Mouse (Mus musculus) kidney, embryonic 16.5 days (tissue): ENCODE measurements around the gene Map2k6. TPM values are rescaled to one million over a fixed set of nuclear protein-coding genes. Genes with fewer than 3 reads are reported as not detected.
A peak's percentile ranks its signal among the peaks of the same experiment; 100 is the strongest.

Source experiments
- ATAC-seq: fragments of 200-750 bp; cut with Nextera tagmentation; 2 replicates; pipeline ENCODE4 v1.8.0; 2017; ENCODE audit warnings: moderate TSS enrichment; ENCODE audit not compliant: low FRiP score, low TSS enrichment
- H3K27ac ChIP-seq: fragments of 300-500 bp; sonication (generic); 2 replicates; pipeline ENCODE4 v1.5.1; 2014; ENCODE audit warnings: low read length
- H3K27me3 ChIP-seq: fragments of 300-500 bp; sonication (generic); 2 replicates; pipeline ENCODE4 v1.6.1; 2014; ENCODE audit warnings: low read length, control low read depth, mixed read lengths; ENCODE audit not compliant: insufficient read depth
- H3K36me3 ChIP-seq: fragments of 300-500 bp; sonication (generic); 2 replicates; pipeline ENCODE4 v1.6.1; 2014; ENCODE audit warnings: low read length, control low read depth, mixed read lengths; ENCODE audit not compliant: insufficient read depth
- H3K4me1 ChIP-seq: fragments of 300-500 bp; sonication (generic); 2 replicates; pipeline ENCODE4 v1.6.1; 2014; ENCODE audit warnings: low read length, control low read depth, mixed read lengths; ENCODE audit not compliant: insufficient read depth
- H3K4me2 ChIP-seq: fragments of 300-500 bp; sonication (generic); replicated peaks from 2 replicates; pipeline ENCODE4 v1.6.1; 2014; ENCODE audit warnings: low read depth, low read length
- H3K4me3 ChIP-seq: fragments of 300-500 bp; sonication (generic); 2 replicates; pipeline ENCODE4 v1.5.1; 2014; ENCODE audit warnings: mild to moderate bottlenecking, low read length
- H3K9ac ChIP-seq: fragments of 300-500 bp; sonication (generic); replicated peaks from 2 replicates; pipeline ENCODE4 v1.6.1; 2014; ENCODE audit warnings: low read length
- H3K9me3 ChIP-seq: fragments of 300-500 bp; sonication (generic); 2 replicates; pipeline ENCODE4 v1.6.1; 2016; ENCODE audit warnings: low read length, control low read depth
- WGBS: fragments of 180-500 bp; shearing (Covaris S2); extraction: QIAGEN DNeasy Blood & Tissue Kit; methylation state at CpG from one replicate; pipeline ENCODE4 v1.1.7; 2014; 5-methylcytosine and 5-hydroxymethylcytosine counted together
- polyA plus RNA-seq: library from polyadenylated mRNA; unstranded; fragments of >200 nt; fragmentation: Nextera tagmentation; extraction: Ambion mirVana; gene quantifications from 2 replicates; pipeline ENCODE4 v1.2.1, GENCODE M21; 2015

The Map2k6 gene
- polyA plus RNA-seq, 1 experiment from 2014 or later, result 23.2 TPM

DNA sequence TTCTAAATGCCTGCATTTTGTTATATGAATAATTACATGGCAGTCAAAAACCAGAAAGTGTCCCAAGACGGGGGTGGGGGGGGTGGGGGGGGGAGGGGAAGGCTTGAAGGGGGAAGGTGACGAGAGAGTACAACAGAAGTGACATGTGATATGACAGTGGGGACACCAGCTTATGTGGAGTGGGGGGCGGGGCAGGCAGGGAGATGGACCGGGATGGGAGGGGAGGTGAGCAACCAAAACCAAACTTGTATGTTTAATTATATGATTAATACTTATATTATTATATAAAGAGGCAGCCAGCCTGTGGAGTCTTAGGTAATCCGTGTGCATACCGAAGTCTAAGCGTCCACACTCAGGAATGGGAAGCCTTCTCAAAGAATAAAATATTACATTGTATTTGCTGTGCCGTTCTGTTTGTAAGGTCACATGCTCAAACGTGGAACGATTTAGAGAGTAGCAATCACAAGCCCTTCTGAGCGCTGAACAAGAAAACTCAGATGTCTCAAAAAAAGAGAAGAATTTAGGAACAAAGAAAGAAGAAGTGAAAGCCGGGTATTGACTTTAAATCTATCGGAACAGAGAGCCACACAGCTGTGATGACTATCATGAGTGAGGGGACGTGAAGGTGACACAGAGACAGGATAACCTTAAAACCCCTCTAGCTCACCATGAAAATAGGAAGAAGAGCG, 26.5 kb upstream of the Map2k6 start:
- Histone ChIP-seq H3K27ac (no peak overlapping the region), H3K4me1 (0 out of 2 replicates have a peak, but pooled peaks cover 7% of the 10 kb centered on the region), H3K4me2 (no peak overlapping the region), H3K4me3 (no peak overlapping the region), H3K9me3 (no peaks in the 10 kb centered on the region), H3K36me3 (no peaks in the 10 kb centered on the region), H3K27me3 (no peaks in the 10 kb centered on the region), H3K9ac (no peak overlapping the region)
- ATAC-seq, result no peak
- WGBS, result 74% methylated on average over 15 of the region's 15 CpGs

DNA sequence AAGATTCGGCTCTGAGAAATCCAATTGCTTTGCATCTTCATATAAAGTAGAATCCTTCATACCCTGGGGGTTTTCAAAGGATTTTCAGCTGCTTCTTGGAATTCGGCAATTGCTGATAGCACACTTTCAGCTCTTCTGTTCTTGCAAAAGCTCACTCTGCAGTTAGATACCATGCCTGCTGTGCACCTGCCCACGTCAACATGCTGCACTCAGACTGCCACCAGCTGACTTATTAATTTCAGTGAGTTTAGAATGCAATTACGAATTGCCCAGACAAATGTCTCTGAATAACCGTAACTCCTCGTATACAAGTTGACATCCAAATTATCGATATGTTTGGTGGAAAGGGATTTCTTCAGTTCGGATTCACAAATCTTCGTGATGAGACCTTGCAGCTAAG, 24.9 kb upstream of the Map2k6 start:
- H3K4me2 ChIP-seq, result no peak overlapping the region
- H3K27me3 ChIP-seq, result no peaks in the 10 kb centered on the region
- no peaks in the 10 kb centered on the region for H3K36me3 ChIP-seq
- no peak overlapping the region for H3K4me3 ChIP-seq
- no peak overlapping the region for H3K27ac ChIP-seq
- 0 out of 2 replicates have a peak, but pooled peaks cover 7% of the 10 kb centered on the region for H3K4me1 ChIP-seq
- H3K9ac ChIP-seq, result no peak overlapping the region
- no peak for ATAC-seq
- no peaks in the 10 kb centered on the region for H3K9me3 ChIP-seq
- WGBS, result 84% methylated on average over 9 of the region's 9 CpGs

DNA sequence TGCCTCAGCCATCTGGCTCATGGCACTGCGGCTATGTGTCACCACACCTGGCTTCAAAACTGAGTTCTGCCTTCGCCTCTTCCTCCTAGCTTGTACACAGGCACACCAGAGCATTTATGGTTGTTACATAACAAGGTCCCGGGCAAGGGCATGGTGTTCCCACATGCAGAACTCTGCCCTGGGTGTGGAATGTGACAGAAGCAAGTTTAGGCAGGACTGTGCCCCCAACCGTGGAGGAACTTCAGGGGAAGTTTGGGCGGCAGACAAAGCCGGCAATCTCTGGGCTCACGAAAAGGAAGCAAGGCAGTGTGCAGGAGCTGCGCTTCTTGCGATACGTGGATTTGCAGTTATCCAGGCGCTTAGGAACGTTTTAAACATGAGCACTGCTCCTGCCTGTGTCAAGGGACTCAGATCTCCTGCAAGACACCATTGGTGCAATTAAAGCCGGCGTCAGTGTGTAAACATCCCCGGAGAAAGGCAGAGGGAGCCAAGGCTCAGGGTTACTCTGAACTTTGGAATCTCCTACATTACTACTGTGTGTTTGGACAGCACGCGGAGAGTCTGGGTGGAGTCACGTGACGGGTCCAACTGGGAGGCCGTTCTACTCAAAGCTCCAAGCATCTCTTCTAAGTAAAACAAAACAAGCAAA, 19.1 kb upstream of the Map2k6 start:
- ATAC-seq, result peak; percentile 95
- H3K27ac ChIP-seq, result peak overlapping the region; percentile 31

DNA sequence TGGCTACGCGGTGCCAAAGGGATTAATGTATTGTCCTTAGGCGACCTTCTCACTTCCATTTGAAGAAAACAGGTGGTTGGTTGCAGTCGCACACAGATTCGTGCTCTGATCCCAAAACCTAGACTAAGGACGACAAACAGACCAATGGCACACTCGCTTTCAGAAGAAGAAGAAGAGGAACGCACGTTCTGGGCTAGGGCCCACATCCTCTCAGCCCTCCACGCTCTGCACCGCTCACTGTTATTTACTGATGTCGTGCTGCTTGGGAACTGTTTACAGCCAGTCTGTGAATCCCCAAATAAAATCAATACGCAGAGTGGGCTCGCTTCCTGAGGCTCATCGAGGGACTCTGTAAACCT, 18.6 kb upstream of the Map2k6 start:
- Histone ChIP-seq H3K4me3 (peak overlapping the region; percentile 44), H3K27me3 (no peaks in the 10 kb centered on the region), H3K4me2 (peak overlapping the region; percentile 71), H3K9me3 (no peaks in the 10 kb centered on the region), H3K36me3 (no peaks in the 10 kb centered on the region), H3K27ac (peak overlapping the region; percentile 31; the same call in 1 of the 2 replicates), H3K9ac (peak overlapping the region; percentile 60), H3K4me1 (peaks cover 6% of the 10 kb centered on the region; the same call in 1 of the 2 replicates)
- peak; percentile 59 for ATAC-seq
- 30% methylated on average over 15 of the region's 15 CpGs for WGBS

More for the DNA sequence above, 19.1 kb upstream of the Map2k6 start:
- no peaks in the 10 kb centered on the region for H3K36me3 ChIP-seq
- H3K4me2 ChIP-seq, result peak overlapping the region; percentile 71
- peak overlapping the region; percentile 44 for H3K4me3 ChIP-seq
- H3K9me3 ChIP-seq, result no peaks in the 10 kb centered on the region
- H3K27me3 ChIP-seq, result no peaks in the 10 kb centered on the region
- H3K4me1 ChIP-seq, result peaks cover 6% of the 10 kb centered on the region; the same call in 1 of the 2 replicates
- WGBS, result 6% methylated on average over 20 of the region's 20 CpGs
- peak overlapping the region; percentile 60 for H3K9ac ChIP-seq

DNA sequence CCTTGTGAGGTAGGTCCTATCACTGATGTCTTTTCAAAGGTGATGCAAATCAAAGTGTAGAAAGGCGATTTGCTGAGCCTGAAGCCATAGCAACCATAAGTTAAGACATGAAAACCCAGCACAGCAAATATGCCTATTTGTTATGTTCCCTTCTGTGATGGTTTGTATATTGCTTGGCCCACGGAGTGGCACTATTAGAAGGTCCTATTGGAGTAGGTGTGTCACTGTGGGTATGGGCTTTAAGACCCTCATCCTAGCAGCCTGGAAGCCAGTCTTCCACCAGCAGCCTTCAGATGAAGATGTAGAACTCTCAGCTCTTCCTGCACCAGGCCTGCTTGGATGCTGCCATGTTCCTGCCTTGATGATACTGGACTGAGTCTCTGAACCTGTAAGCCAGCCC, 13.4 kb upstream of the Map2k6 start:
- no peak overlapping the region for H3K4me2 ChIP-seq
- H3K27me3 ChIP-seq, result no peaks in the 10 kb centered on the region
- no peaks in the 10 kb centered on the region for H3K4me1 ChIP-seq
- no peak for ATAC-seq
- no peaks in the 10 kb centered on the region for H3K9me3 ChIP-seq
- no peak overlapping the region for H3K27ac ChIP-seq
- 94% methylated on average over 2 of the region's 2 CpGs for WGBS
- no peak overlapping the region for H3K4me3 ChIP-seq
- no peak overlapping the region for H3K9ac ChIP-seq
- H3K36me3 ChIP-seq, result no peaks in the 10 kb centered on the region

DNA sequence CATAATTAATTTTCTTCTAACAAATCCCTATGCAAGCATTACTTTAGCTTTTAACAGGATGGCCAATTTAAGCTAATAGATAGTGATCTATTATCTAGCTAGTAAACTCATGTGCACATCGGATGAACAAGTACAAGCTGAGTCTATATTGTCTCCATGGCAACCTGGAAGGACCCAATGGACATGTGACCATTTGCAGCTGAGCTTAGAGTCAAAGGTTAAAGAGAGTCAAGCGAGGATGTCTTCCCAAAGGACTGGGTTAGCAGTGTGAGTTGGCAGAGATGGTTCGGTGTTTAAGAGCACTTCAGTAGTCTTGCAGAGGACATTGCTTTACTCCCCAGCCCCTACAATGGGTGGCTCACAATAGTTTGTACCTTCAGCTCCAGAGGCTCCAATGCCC, 6.2 kb upstream of the Map2k6 start:
- Histone ChIP-seq H3K4me1 (peaks cover 9% of the 10 kb centered on the region), H3K4me3 (no peak overlapping the region), H3K27me3 (no peaks in the 10 kb centered on the region), H3K27ac (no peak overlapping the region), H3K4me2 (no peak overlapping the region), H3K36me3 (no peaks in the 10 kb centered on the region), H3K9ac (no peak overlapping the region), H3K9me3 (no peaks in the 10 kb centered on the region)
- no peak for ATAC-seq
- 64% methylated on average over 3 of the region's 3 CpGs for WGBS

DNA sequence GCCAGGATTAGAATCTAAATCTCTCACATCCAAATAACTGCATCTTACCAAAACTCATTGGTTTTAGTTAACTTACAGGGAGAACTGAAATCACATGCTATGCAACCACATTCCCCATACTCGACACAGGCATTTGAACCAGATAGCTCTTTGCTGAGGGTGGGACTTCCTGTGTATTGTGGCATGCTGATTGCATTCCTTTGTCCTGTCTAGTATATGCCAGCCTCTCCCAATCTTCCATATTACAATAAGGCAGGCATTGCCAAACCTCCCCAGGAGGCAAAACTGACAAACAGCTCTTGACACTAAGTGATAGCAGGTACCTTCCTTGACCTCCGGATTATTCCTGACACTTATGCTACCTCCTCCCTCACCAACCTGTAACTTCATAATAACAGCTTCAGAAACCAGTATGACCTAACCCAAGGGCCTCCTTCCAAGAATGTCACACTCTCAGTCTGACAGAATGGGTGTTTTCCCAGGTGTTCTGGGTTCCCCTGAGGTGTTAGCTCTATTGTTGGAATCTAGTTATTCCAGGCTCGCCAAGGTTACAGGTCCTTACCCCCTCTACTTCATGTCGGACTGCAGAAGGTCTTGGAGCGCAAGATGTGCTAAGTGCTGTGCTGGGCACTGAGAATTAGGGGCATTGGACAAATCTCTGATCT, 4.0 kb upstream of the Map2k6 start:
- WGBS, result 77% methylated on average over 5 of the region's 5 CpGs
- peaks cover 12% of the 10 kb centered on the region for H3K4me1 ChIP-seq
- no peak overlapping the region for H3K4me2 ChIP-seq
- H3K27ac ChIP-seq, result no peak overlapping the region
- no peaks in the 10 kb centered on the region for H3K9me3 ChIP-seq
- ATAC-seq, result no peak
- no peak overlapping the region for H3K4me3 ChIP-seq
- H3K9ac ChIP-seq, result no peak overlapping the region
- H3K36me3 ChIP-seq, result no peaks in the 10 kb centered on the region
- no peaks in the 10 kb centered on the region for H3K27me3 ChIP-seq

DNA sequence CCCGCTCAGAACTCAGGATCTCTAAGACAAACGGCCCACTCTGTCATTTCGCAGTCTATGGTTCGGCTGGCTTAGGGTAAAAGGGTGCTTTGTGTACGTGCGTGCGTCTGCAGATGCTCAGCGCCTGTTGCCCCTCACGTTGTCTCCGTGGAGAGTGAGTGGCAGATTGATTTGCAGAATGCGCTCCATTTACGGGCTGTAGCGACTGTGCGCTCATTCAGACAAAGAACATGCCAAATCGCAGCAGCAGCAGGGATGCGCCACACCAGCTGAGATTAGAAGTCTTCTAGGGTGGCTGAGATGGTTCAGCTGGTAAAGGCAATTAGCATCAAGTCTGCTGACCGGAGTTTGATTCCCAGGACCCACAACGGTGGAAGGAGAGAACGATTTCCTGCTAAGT, 2.8 kb upstream of the Map2k6 start:
- Histone ChIP-seq H3K4me2 (0 out of 2 replicates have a peak overlapping the region, but pooled peaks have one; percentile 18), H3K4me3 (no peak overlapping the region), H3K9me3 (no peaks in the 10 kb centered on the region), H3K27ac (no peak overlapping the region), H3K9ac (no peak overlapping the region), H3K4me1 (peaks cover 21% of the 10 kb centered on the region), H3K27me3 (no peaks in the 10 kb centered on the region), H3K36me3 (no peaks in the 10 kb centered on the region)
- WGBS, result 54% methylated on average over 19 of the region's 19 CpGs
- ATAC-seq, result no peak

DNA sequence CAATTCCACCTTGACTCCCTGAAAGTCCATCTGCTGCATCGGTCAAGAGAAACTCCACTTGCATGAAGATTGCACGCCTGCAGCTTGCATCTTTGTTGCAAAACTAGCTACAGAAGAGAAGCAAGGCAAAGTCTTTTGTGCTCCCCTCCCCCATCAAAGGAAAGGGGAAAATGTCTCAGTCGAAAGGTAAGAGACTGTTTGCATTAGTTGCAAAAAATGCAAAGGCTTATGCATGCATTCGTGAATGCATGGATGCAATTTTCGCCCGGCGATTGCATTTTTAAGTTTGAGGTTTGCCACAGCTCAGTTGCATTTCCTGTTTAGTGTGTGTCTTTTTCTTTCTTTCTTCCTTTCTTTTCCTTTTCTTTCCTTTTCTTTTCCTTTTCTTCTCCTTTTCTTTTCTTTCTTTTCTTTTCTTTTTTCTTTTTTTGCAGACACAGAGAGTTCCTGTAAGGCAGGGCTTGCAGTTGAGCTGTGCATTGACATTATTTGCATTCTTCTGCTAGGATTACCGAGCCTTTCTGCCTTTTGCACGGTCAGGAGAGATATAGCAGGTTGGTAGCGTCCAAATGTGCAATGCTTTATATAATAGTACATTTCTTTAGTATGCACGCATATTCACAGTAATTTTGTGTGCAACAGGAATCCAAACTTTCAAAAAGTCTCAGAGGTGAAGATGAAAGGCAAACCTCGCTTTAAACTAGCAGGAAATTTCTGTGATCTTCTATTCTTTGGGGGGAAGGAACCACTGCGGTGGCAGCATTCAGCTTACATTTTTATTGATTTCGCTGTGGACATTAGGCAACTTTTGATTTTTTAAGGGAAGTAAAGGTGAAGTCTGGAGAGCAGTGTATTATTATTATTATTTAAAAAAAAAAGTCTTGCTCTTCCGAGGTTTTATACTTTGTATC, 573 bp downstream of the Map2k6 start:
- Histone ChIP-seq H3K9ac (peak overlapping the region; percentile 56), H3K9me3 (no peaks in the 10 kb centered on the region), H3K27me3 (no peaks in the 10 kb centered on the region), H3K4me3 (peak overlapping the region; percentile 65), H3K36me3 (no peaks in the 10 kb centered on the region), H3K4me1 (peaks cover 38% of the 10 kb centered on the region), H3K4me2 (peak overlapping the region; percentile 73), H3K27ac (0 out of 2 replicates have a peak overlapping the region, but pooled peaks have one; percentile 16)
- 5% methylated on average over 15 of the region's 15 CpGs for WGBS
- no peak for ATAC-seq
